Mouse (Mus musculus) liver, postnatal 0 days (tissue): Measurements from ENCODE around the gene Ccl22.

ENCODE experiments used
- CTCF ChIP-seq: sonication (generic); IDR thresholded peaks from 2 replicates; pipeline ENCODE4 v1.5.1; 2016; ENCODE audit warnings: antibody characterized with exemption, low read depth
- EP300 ChIP-seq: IDR thresholded peaks from 2 replicates; pipeline ENCODE4 v1.6.1; 2016; ENCODE audit warnings: antibody characterized with exemption, low read depth, mild to moderate bottlenecking

- no peak for TF ChIP-seq CTCF
- no peak for TF ChIP-seq EP300
These were observed 16.1 kb upstream of the Ccl22 start for GRCm38 (mm10) chr8:94729301-94729700.
